Mouse (Mus musculus) testis, postnatal 10 days (tissue): ENCODE measurements around the gene Cebpe.

ENCODE experiments used
- DNase-seq: peaks from one replicate; pipeline ENCODE4 v3.0.0; 2021; ENCODE audit warnings: low spot score

The Cebpe gene

GRCm38 (mm10) chr14:54721711-54722110 is 9.7 kb upstream of the Cebpe start:
- no peak for DNase-seq

- no peak for DNase-seq
Observed at GRCm38 (mm10) chr14:54720654-54721350, 8.8 kb upstream of the Cebpe start.

- no peak for DNase-seq
Observed at GRCm38 (mm10) chr14:54720041-54720440, 8.1 kb upstream of the Cebpe start.

- no peak for DNase-seq
Observed at GRCm38 (mm10) chr14:54715402-54715801, 3.4 kb upstream of the Cebpe start.

- no peak for DNase-seq
Observed at GRCm38 (mm10) chr14:54714617-54715081, 2.7 kb upstream of the Cebpe start.

GRCm38 (mm10) chr14:54714121-54714520 is 2.1 kb upstream of the Cebpe start:
- peak; percentile 67 for DNase-seq

GRCm38 (mm10) chr14:54712861-54713260 is 887 bp upstream of the Cebpe start:
- peak; percentile 59 for DNase-seq

- DNase-seq: no peak
Observed at GRCm38 (mm10) chr14:54709054-54709453, 2.9 kb downstream of the Cebpe start.

- peak; percentile 57 for DNase-seq
Observed at GRCm38 (mm10) chr14:54706589-54707320, 5.2 kb downstream of the Cebpe start.

- no peak for DNase-seq
Observed at GRCm38 (mm10) chr14:54705844-54706243, 6.1 kb downstream of the Cebpe start.

GRCm38 (mm10) chr14:54703207-54703606 is 8.8 kb downstream of the Cebpe start:
- no peak for DNase-seq

- DNase-seq: peak; percentile 93
Observed at GRCm38 (mm10) chr14:54701298-54701697, 10.7 kb downstream of the Cebpe start.

GRCm38 (mm10) chr14:54699586-54699985 is 12.4 kb downstream of the Cebpe start:
- DNase-seq: no peak

- DNase-seq: no peak
Observed at GRCm38 (mm10) chr14:54698733-54699132, 13.2 kb downstream of the Cebpe start, which contains the start of gene Gm29776. Gm29776 (minus strand) TSS chr14:54698833.

- DNase-seq: no peak
Observed at GRCm38 (mm10) chr14:54696752-54697151, 15.2 kb downstream of the Cebpe start.

- DNase-seq: no peak
Observed at GRCm38 (mm10) chr14:54695042-54695441, 16.9 kb downstream of the Cebpe start.

- no peak for DNase-seq
Observed at GRCm38 (mm10) chr14:54687251-54687650, 24.7 kb downstream of the Cebpe start.

GRCm38 (mm10) chr14:54686522-54687143 is 25.3 kb downstream of the Cebpe start, which contains the start of gene Acin1:
Acin1 (minus strand) TSS chr14:54686931.
- DNase-seq: peak; percentile 100

- no peak for DNase-seq
Observed at GRCm38 (mm10) chr14:54686063-54686521, 25.9 kb downstream of the Cebpe start, which contains the start of gene 1700123O20Rik. 1700123O20Rik (plus strand) TSS chr14:54686216.

- no peak for DNase-seq
Observed at GRCm38 (mm10) chr14:54685471-54685870, 26.5 kb downstream of the Cebpe start.

- DNase-seq: no peak
Observed at GRCm38 (mm10) chr14:54682396-54682795, 29.6 kb downstream of the Cebpe start.

GRCm38 (mm10) chr14:54678657-54679304 is 33.2 kb downstream of the Cebpe start:
- DNase-seq: no peak
